Mouse (Mus musculus) small intestine, adult 2 months (tissue): ENCODE results near the gene Mmp13.

Experiments used
- CTCF ChIP-seq: fragments of 200-500 bp; IDR thresholded peaks from 2 replicates; pipeline ENCODE4 v1.5.1; 2012; ENCODE audit warnings: low read depth, mild to moderate bottlenecking, control low read depth, inconsistent platforms, low read length, moderate library complexity, mixed read lengths; ENCODE audit not compliant: insufficient replicate concordance, insufficient read length; ENCODE audit errors: extremely low read depth
- POLR2A ChIP-seq: fragments of 200-500 bp; IDR thresholded peaks from 2 replicates; pipeline ENCODE4 v1.6.1; 2012; ENCODE audit warnings: low read depth, mild to moderate bottlenecking, control low read depth, inconsistent platforms, low read length, moderate library complexity

DNA sequence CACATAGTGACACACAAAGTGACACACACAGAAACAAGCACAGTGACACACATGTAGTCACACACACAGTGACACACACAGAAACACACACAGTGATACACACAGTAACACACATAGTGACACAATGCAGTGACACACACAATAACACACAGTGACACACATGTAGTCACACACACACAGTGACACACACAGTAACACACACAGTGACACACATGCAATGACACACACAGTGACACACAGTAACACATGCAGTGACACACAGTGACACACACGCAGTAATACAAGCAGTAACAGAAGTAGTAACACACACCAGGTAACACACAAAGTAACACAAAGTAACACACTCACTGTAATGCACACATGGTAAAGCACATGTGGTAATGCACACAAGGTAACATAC is 33.7 kb upstream of the Mmp13 start:
- TF ChIP-seq CTCF = no peak
- no peak for TF ChIP-seq POLR2A
